Mouse (Mus musculus): ENCODE measurements at regions not wholly inside any gene's neighbourhood (a gene's known extent, or its start where the extent isn't known, plus 50 kb on each side); places are given as distances from the start of the nearest gene placed in this dataset.

DNA sequence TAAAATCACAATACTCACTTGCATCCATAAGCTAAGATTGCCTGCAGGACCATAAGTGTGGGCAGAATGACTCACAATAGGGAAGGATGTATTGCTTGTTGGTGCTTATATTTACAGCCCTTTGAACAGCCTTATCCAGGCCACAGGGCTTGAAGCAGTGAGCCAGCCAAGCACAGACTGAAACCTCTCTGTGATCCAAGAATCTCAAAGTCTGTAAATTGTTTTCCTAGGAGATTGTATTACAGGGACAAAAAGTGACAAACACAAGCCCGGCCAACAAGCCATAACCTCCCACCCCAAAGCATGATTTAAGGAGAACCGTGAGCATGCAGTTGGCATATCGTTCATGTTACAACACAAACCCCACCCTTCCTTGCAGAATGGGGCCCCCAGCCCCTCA is 319.2 kb downstream of the Wdr11 start:
- no peak overlapping the region for H3ac ChIP-seq (ENCODE audit: control insufficient read depth, insufficient read length, low read depth)
- no peaks in the 10 kb centered on the region for H3K79me3 ChIP-seq (ENCODE audit: low read depth)
- no peak overlapping the region for H3K4me3 ChIP-seq (ENCODE audit: insufficient read depth, poor library complexity, severe bottlenecking)
- TF ChIP-seq USF1 (IDR thresholded peaks at IDR 0.05; ENCODE audit: low read depth) (no peak), CEBPB (IDR thresholded peaks at IDR 0.05; ENCODE audit: low read depth) (no peak), MAX (IDR thresholded peaks at IDR 0.05) (no peak), FOSL1 (IDR thresholded peaks at IDR 0.05; ENCODE audit: insufficient read depth, low read length, poor library complexity, severe bottlenecking) (no peak), MYOD1 (IDR thresholded peaks at IDR 0.05; ENCODE audit: control insufficient read depth, insufficient read length, low read depth) (no peak), CTCF (IDR thresholded peaks at IDR 0.05; ENCODE audit: control insufficient read depth, insufficient read depth, insufficient read length) (no peak), MYOG (IDR thresholded peaks at IDR 0.05; ENCODE audit: control insufficient read depth, extremely low read depth, insufficient read length) (no peak)
- no peaks in the 10 kb centered on the region for H3K36me3 ChIP-seq (ENCODE audit: control insufficient read depth, insufficient read depth)
- no peaks in the 10 kb centered on the region for H3K27me3 ChIP-seq (ENCODE audit: control insufficient read depth, insufficient read depth, insufficient read length)
- no peaks in the 10 kb centered on the region for H3K79me2 ChIP-seq (ENCODE audit: control insufficient read depth, insufficient read depth)

DNA sequence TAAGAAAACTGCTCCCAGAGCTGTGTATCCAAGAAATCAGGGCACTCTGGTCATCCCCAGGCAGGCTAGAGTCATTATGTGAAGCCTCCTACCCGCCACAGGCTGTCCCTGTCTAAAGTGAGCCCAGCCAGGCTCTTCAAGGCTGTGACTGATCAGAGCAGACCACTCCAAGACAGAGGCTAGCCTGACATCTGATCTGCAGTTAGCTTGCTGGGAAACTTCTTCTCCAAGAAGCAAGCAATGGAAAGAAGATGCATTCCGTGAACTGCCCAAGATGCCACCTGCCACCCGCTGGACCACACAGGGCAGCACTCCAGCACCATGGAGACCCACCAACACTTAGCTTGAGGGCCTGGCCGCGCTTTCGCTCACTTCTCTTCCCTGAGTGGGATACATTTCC is 323.2 kb downstream of the Wdr11 start:
- H3K27me3 ChIP-seq (ENCODE audit: control insufficient read depth, insufficient read depth, insufficient read length) = no peaks in the 10 kb centered on the region
- TF ChIP-seq CTCF (IDR thresholded peaks at IDR 0.05; ENCODE audit: control insufficient read depth, insufficient read depth, insufficient read length) (no peak), MAX (IDR thresholded peaks at IDR 0.05) (no peak), FOSL1 (IDR thresholded peaks at IDR 0.05; ENCODE audit: insufficient read depth, low read length, poor library complexity, severe bottlenecking) (no peak)
- H3K79me3 ChIP-seq (ENCODE audit: low read depth) = no peaks in the 10 kb centered on the region
- H3K36me3 ChIP-seq (ENCODE audit: control insufficient read depth, insufficient read depth) = no peaks in the 10 kb centered on the region
- no peak overlapping the region for H3K4me3 ChIP-seq (ENCODE audit: insufficient read depth, poor library complexity, severe bottlenecking)
- no peak overlapping the region for H3ac ChIP-seq (ENCODE audit: control insufficient read depth, insufficient read length, low read depth)
- H3K79me2 ChIP-seq (ENCODE audit: control insufficient read depth, insufficient read depth) = no peaks in the 10 kb centered on the region

DNA sequence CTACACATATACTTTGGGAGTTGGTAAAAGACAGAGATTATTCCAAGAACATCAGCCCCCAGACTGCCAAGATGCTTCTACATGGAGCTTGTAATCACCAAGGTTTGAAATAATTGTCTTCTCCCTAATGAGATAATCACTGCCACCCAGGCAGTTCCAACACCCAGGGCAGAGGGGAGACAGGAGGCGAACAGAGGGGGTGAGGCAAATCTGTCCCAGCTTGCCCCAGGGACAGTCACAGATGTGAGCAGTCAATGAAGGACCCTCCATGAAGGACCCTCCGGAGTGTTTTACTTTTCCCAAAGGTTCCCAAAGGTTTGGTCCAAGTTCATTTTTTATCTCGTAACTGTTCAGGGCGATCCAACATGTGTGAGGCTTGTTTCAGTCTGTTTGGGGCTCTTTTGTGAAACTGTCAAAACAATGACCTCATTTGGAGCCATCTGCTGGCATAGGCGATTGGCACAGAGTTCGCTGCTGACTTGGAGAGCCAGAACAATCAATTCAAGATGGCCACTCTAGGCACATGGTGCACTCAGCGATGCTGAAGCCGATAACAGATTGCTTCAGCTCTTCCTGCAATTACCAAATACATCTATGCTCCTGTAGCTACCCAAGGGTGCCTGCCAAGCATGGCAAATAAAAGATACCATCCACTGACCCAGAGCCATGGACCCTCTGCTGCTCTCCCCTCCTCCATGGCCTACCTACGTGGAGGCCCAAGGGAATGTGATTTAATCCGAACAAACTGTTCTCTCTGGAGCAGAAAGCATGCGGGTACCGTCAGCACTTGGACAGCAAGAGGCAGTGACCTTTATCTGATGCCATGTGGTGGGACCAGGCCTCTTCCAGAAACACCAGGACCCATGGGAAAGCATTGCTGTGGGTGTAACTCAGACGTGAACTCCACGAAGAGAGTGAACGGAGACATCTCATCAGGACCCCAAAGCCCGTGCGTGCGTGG is 326.9 kb downstream of the Wdr11 start:
- no peaks in the 10 kb centered on the region for H3K79me2 ChIP-seq (ENCODE audit: control insufficient read depth, insufficient read depth)
- no peaks in the 10 kb centered on the region for H3K36me3 ChIP-seq (ENCODE audit: control insufficient read depth, insufficient read depth)
- no peaks in the 10 kb centered on the region for H3K27me3 ChIP-seq (ENCODE audit: control insufficient read depth, insufficient read depth, insufficient read length)
- H3K79me3 ChIP-seq (ENCODE audit: low read depth) = no peaks in the 10 kb centered on the region
- H3ac ChIP-seq (ENCODE audit: control insufficient read depth, insufficient read length, low read depth) = no peak overlapping the region
- no peak overlapping the region for H3K4me3 ChIP-seq (ENCODE audit: insufficient read depth, poor library complexity, severe bottlenecking)
- TF ChIP-seq FOSL1 (IDR thresholded peaks at IDR 0.05; ENCODE audit: insufficient read depth, low read length, poor library complexity, severe bottlenecking) (no peak), MYOD1 (IDR thresholded peaks at IDR 0.05; ENCODE audit: control insufficient read depth, insufficient read length, low read depth) (no peak), USF1 (IDR thresholded peaks at IDR 0.05; ENCODE audit: low read depth) (no peak), CTCF (IDR thresholded peaks at IDR 0.05; ENCODE audit: control insufficient read depth, insufficient read depth, insufficient read length) (no peak), CEBPB (IDR thresholded peaks at IDR 0.05; ENCODE audit: low read depth) (no peak), MYOG (IDR thresholded peaks at IDR 0.05; ENCODE audit: control insufficient read depth, extremely low read depth, insufficient read length) (no peak), MAX (IDR thresholded peaks at IDR 0.05) (no peak)

DNA sequence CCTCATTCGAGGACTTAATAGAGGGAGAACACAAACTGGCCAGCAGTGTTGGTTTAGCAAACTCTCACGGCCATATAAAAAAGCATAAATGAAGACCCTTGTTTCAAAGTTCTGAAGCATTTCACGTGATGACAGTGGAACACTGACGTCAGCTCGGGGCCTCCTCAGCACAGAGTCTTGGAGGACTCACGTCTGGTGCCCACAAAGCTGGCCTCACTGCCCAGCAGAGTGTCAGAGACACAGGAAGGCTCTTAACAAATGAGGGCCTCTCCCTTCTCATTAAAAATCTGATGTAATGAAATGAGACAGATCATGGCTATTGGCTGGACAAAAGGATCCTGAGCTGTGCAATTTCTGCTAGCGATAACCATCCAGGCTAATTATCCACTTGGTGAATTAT is 330.6 kb downstream of the Wdr11 start:
- Histone ChIP-seq H3K4me3 (ENCODE audit: insufficient read depth, poor library complexity, severe bottlenecking) (no peak overlapping the region), H3K79me3 (ENCODE audit: low read depth) (no peaks in the 10 kb centered on the region), H3K27me3 (ENCODE audit: control insufficient read depth, insufficient read depth, insufficient read length) (no peaks in the 10 kb centered on the region), H3K36me3 (ENCODE audit: control insufficient read depth, insufficient read depth) (no peaks in the 10 kb centered on the region), H3ac (ENCODE audit: control insufficient read depth, insufficient read length, low read depth) (no peak overlapping the region), H3K79me2 (ENCODE audit: control insufficient read depth, insufficient read depth) (no peaks in the 10 kb centered on the region)
- no peak for TF ChIP-seq CEBPB (IDR thresholded peaks at IDR 0.05; ENCODE audit: low read depth)
- no peak for TF ChIP-seq FOSL1 (IDR thresholded peaks at IDR 0.05; ENCODE audit: insufficient read depth, low read length, poor library complexity, severe bottlenecking)
- no peak for TF ChIP-seq USF1 (IDR thresholded peaks at IDR 0.05; ENCODE audit: low read depth)
- TF ChIP-seq MYOG (IDR thresholded peaks at IDR 0.05; ENCODE audit: control insufficient read depth, extremely low read depth, insufficient read length) = no peak
- no peak for TF ChIP-seq CTCF (IDR thresholded peaks at IDR 0.05; ENCODE audit: control insufficient read depth, insufficient read depth, insufficient read length)
- no peak for TF ChIP-seq MAX (IDR thresholded peaks at IDR 0.05)
- no peak for TF ChIP-seq MYOD1 (IDR thresholded peaks at IDR 0.05; ENCODE audit: control insufficient read depth, insufficient read length, low read depth)

DNA sequence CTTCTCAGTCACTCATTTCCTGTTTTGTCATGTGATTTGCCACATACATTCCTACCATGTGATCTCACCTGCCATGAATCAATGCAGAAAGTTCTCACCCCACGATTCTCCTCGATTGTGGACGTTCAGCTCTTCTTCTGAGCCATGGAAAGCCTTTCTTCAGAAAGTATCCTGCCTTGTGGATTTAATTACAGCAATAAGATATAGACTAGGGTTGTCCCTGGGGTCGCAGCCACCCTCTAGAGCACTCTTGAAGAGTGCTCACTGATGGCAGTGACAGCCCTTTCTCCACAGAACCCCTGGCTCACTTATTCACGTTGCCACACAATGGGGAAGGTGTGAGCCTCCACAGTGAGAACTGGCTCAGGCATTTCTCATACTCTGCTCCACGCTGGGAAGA is 345.1 kb downstream of the Wdr11 start:
- no peaks in the 10 kb centered on the region for H3K79me2 ChIP-seq (ENCODE audit: control insufficient read depth, insufficient read depth)
- H3K36me3 ChIP-seq (ENCODE audit: control insufficient read depth, insufficient read depth) = no peaks in the 10 kb centered on the region
- no peaks in the 10 kb centered on the region for H3K79me3 ChIP-seq (ENCODE audit: low read depth)
- H3ac ChIP-seq (ENCODE audit: control insufficient read depth, insufficient read length, low read depth) = no peak overlapping the region
- no peak overlapping the region for H3K4me3 ChIP-seq (ENCODE audit: insufficient read depth, poor library complexity, severe bottlenecking)
- TF ChIP-seq MAX (IDR thresholded peaks at IDR 0.05) (no peak), CEBPB (IDR thresholded peaks at IDR 0.05; ENCODE audit: low read depth) (no peak), MYOG (IDR thresholded peaks at IDR 0.05; ENCODE audit: control insufficient read depth, extremely low read depth, insufficient read length) (no peak), MYOD1 (IDR thresholded peaks at IDR 0.05; ENCODE audit: control insufficient read depth, insufficient read length, low read depth) (no peak), CTCF (IDR thresholded peaks at IDR 0.05; ENCODE audit: control insufficient read depth, insufficient read depth, insufficient read length) (no peak), USF1 (IDR thresholded peaks at IDR 0.05; ENCODE audit: low read depth) (no peak), FOSL1 (IDR thresholded peaks at IDR 0.05; ENCODE audit: insufficient read depth, low read length, poor library complexity, severe bottlenecking) (no peak)
- no peaks in the 10 kb centered on the region for H3K27me3 ChIP-seq (ENCODE audit: control insufficient read depth, insufficient read depth, insufficient read length)

Measured in C2C12 (cell line).